Mouse (Mus musculus) mature B cell (primary cell): Measurements from ENCODE around the gene Tha1.
"Not testable (repeated sequence)": the region's sequence is repeated elsewhere in the genome, so short reads cannot be mapped to it uniquely, and the experiment has no call there.

Experiments used
- in situ Hi-C: fragments of 300-500 bp; cut with MboI; formaldehyde crosslinking; loops from 2 replicates; pipeline ENCODE4 v1.14.3; 2019

Tha1 gene

DNA sequence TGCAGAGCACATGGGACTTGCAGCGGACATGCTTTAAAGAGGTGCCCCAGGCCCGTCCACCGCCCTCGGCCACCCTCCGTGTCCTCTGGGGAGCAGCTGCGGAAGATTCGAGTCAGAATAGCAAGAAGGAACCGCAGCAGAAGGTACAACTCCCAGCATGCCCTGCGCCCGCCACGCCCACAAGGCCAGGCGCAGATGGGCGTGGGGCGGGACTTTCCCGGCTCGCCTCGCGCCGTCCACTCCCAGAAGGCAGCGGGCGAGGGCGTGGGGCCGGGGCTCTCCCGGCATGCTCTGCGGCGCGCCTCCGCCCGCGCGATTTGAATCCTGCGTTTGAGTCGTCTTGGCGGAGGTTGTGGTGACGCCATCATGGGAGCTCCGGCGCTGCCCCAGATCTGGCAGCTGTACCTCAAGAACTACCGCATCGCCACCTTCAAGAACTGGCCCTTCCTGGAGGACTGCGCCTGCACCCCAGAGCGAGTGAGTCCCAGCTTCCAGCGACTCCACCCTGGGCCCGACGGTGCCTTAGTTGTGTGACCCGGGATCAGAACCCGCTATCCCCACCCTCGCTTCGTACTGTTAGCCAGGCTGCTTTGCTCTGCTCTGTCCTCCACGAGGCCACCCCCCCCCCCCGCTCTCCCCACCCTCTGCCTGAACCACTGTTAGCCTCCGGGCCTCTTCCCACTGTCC, 24.2 kb downstream of the Tha1 start, which contains the start of gene Birc5:
Gene Birc5, plus strand, starts transcription at position 267 of the 687 bp plus-strand sequence.
- in situ Hi-C loops: no loop called here

GRCm38 (mm10) chr11:117848271-117848984, 24.9 kb downstream of the Tha1 start:
- in situ Hi-C loops: no loop called here

DNA sequence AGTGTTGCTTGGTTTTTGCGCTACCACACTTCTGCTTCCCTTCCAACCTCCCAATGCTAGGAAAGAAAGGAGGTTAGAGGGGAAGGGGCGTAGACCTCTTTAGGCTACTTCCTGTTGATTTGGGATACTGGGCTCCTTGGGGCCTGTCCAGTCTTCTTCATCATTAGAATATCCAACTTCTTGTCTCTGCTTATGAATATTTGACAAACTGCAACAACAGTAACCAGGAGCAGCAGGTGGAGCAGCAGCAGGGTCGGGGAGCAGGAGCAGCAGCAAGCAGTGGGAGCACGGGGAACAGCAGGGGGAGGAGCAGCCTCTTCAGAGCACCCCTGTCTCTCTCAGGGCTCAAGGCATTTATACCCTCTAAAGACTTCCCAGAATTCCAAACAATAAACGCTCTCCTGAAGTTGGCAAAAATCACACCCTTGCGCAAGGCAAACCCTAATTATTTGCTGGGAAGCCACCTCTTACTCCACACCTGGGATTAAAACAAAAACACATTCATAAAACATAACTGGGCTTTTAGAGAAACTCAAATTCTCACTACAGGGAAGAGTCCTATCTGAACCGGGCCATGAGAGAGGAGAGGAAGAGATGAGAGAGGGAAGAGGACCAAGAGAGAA, 25.6 kb downstream of the Tha1 start:
- in situ Hi-C loops: no loop called here

DNA sequence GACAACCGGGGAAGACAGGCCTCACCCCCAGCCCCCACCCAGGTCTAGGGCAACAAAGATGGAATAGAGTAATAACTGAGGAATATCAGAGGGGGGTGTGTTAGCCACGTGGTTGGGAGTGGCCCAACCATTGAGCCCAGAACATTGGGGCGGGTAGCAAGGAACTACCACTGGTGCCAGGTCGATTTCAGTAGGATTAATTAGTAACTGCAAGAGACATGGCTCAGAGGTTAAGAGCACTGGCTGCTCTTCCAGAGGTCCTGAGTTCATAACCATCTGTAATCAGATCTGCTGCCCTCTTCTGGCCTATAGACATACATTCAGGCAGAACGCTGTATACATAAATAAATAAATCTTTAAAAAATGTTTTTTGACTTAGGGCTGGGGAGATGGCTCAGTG, 26.6 kb downstream of the Tha1 start:
- in situ Hi-C loops: no loop called here

- in situ Hi-C loops: no loop called here
Observed at GRCm38 (mm10) chr11:117845651-117846050, 27.6 kb downstream of the Tha1 start.

DNA sequence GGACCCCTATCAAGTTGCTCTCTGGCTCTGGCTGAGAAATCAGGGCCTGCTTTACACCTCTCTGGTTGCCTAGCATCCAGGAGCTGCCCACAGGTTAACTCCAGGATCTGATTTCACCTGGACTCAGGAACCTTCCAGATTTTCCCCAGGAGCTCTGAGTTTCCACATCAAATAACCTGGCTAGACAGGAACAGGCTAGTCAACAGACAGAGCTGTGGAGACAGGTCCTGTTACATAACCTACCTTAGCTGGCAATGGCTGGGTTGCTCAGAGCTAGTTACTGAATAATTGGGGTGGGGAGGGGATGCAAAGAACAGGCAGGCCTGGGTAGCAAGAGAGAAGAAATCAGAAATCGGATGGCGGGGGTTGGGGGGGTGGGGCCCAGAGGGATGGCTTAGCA, 28.3 kb downstream of the Tha1 start:
- in situ Hi-C loops: no loop called here

GRCm38 (mm10) chr11:117843434-117843833, 29.8 kb downstream of the Tha1 start:
- in situ Hi-C loops: no loop called here

GRCm38 (mm10) chr11:117840910-117841309, 32.4 kb downstream of the Tha1 start:
- in situ Hi-C loops: no loop called here

- in situ Hi-C loops: no loop called here
Observed at GRCm38 (mm10) chr11:117839021-117839420, 34.3 kb downstream of the Tha1 start.

- in situ Hi-C loops: no loop called here
Observed at GRCm38 (mm10) chr11:117838572-117838971, 34.7 kb downstream of the Tha1 start.

DNA sequence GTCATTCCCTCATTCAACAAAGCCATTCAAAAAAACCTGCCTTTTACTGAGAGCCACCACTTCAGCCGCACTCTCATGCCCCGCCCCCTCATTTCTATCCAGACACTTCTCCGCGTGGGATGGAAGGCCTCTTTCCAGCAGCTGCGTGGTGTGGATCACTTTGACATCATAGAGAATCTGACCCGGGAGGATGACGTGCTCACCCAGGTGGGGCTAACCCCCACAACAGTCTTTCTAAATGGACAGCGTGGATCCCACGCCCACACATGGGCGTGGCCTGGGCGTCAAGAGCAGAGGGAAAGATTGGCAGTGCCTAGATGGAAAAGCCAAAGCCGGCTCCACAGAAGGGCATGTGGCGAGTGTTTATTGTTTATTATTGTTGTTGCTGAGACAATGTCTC, 37.0 kb downstream of the Tha1 start:
- in situ Hi-C loops: no loop called here

GRCm38 (mm10) chr11:117834086-117834485, 39.2 kb downstream of the Tha1 start:
- in situ Hi-C loops: no loop called here

GRCm38 (mm10) chr11:117833509-117833908, 39.8 kb downstream of the Tha1 start:
- in situ Hi-C loops: not testable (repeated sequence)

GRCm38 (mm10) chr11:117832086-117832969, 41.0 kb downstream of the Tha1 start:
- in situ Hi-C loops: no loop called here

- in situ Hi-C loops: no loop called here
Observed at GRCm38 (mm10) chr11:117830401-117830800, 42.9 kb downstream of the Tha1 start.

GRCm38 (mm10) chr11:117829671-117830215, 43.5 kb downstream of the Tha1 start:
- in situ Hi-C loops: loop anchor here (5.0 to 10.0 kb wide), 2 partner anchors 37 to 445 kb away; no protein-coding TSS in a partner anchor

DNA sequence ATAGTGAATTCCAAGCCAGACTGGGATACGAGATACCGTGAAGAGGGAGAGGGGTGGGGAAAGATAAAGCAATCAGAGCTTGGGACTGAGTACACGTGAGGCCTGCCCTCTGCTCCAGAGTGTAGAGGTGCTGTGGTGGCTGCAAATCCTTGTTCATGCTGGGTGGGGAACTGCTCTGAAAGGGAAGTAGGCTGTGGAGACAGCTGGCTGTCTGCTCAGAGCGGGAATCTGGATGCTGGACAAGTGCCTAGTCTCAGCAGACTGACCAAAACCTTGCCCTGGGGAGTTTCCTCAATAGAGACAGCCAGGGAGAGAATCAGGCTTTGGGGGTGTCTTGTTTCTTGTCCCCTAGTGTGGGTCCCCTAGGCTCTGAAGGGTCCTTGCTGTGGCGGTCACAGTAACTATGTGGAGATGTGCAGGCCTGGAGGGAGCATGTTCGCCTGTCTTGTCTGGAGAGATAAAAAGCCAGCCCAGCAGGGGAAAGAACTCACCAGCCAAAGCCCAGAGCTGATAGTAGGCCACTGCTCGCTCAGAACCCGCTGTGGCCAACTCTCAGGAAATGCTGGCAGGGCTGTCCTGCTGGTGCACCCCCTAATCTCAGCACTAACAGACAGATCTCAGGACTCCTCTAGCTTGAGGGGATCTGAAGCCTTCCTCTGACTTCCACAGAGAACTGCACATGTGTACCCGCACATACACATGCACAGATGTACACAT, 44.2 kb downstream of the Tha1 start:
- in situ Hi-C loops: loop anchor here (5.0 to 10.0 kb wide), 2 partner anchors 37 to 444 kb away; no protein-coding TSS in a partner anchor

DNA sequence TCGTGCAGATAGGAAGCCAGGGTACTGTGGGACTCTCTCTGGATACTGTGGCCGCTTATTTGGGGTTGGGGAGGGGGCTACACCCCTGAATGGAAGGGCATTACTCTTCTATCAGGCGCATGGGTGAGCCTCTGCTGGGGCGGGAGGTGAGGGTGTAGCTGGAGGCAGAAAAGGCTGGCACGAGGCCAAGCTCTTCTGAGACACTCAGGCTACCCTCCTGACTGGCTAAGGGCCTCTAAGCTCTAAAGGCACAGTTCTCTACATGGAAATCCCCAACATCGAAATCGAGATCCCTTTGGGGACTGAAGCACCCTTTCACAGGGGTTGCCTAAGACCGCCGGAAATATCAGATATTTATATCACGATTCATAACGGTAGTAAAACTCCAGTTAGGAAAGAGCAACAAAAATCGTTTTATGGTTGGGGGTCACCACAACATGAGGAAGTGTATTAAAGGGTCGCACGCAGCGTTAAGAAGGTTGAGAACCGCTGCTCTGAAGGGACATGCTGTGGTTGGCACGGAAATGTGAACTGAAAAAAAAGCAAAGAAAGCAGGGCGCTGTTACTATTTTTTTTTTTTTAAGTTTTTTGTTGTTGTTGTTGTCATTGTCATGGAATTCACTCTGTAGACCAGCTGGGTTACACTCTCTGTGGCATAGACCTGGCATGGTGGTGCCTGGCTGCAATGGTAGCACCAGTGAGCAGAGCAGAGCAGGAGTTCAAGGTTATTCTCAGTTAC, 45.0 kb downstream of the Tha1 start:
- in situ Hi-C loops: loop anchor here (5.0 to 10.0 kb wide), 2 partner anchors 36 to 444 kb away; no protein-coding TSS in a partner anchor

GRCm38 (mm10) chr11:117827386-117827785, 45.9 kb downstream of the Tha1 start:
- in situ Hi-C loops: loop anchor here (5.0 to 10.0 kb wide), 2 partner anchors 35 to 443 kb away; no protein-coding TSS in a partner anchor

GRCm38 (mm10) chr11:117826916-117827315, 46.4 kb downstream of the Tha1 start:
- in situ Hi-C loops: loop anchor here (5.0 to 10.0 kb wide), 2 partner anchors 35 to 442 kb away; no protein-coding TSS in a partner anchor
